Mouse (Mus musculus): ENCODE measurements around the gene Nanos3.

The Nanos3 gene

GRCm38 (mm10) chr8:84180530-84181190 is 4.4 kb downstream of the Nanos3 start:
- no peak for DNase-seq

GRCm38 (mm10) chr8:84179946-84180345 is 5.1 kb downstream of the Nanos3 start:
- no peak for DNase-seq

- no peak for DNase-seq
Measured at GRCm38 (mm10) chr8:84178592-84178991, 6.4 kb downstream of the Nanos3 start.

- no peak for DNase-seq
Measured at GRCm38 (mm10) chr8:84177405-84177804, 7.6 kb downstream of the Nanos3 start.

- no peak for DNase-seq
Measured at GRCm38 (mm10) chr8:84176560-84176959, 8.5 kb downstream of the Nanos3 start.

GRCm38 (mm10) chr8:84173861-84174260 is 11.2 kb downstream of the Nanos3 start:
- peak; percentile 36 for DNase-seq

GRCm38 (mm10) chr8:84170096-84170495 is 14.9 kb downstream of the Nanos3 start:
- no peak for DNase-seq

- no peak for DNase-seq
Measured at GRCm38 (mm10) chr8:84167696-84168095, 17.3 kb downstream of the Nanos3 start.

GRCm38 (mm10) chr8:84157620-84158019 is 27.4 kb downstream of the Nanos3 start:
- DNase-seq, result no peak

GRCm38 (mm10) chr8:84149181-84149580 is 35.8 kb downstream of the Nanos3 start:
- DNase-seq, result peak; percentile 56

- peak; percentile 32 for DNase-seq
Measured at GRCm38 (mm10) chr8:84148531-84148850, 36.5 kb downstream of the Nanos3 start.

GRCm38 (mm10) chr8:84147769-84148530 is 37.1 kb downstream of the Nanos3 start, which contains the start of the genes Cc2d1a and 4930432K21Rik:
Gene Cc2d1a, minus strand, starts transcription at chr8:84147936.
Gene 4930432K21Rik, plus strand, starts transcription at chr8:84148025.
- DNase-seq, result peak; percentile 97

- peak; percentile 57 for DNase-seq
Measured at GRCm38 (mm10) chr8:84147324-84147766, 37.7 kb downstream of the Nanos3 start.

GRCm38 (mm10) chr8:84144636-84145245 is 40.3 kb downstream of the Nanos3 start:
- DNase-seq, result no peak

- DNase-seq, result no peak
Measured at GRCm38 (mm10) chr8:84140838-84141237, 44.2 kb downstream of the Nanos3 start.

GRCm38 (mm10) chr8:84137848-84138247 is 47.2 kb downstream of the Nanos3 start:
- no peak for DNase-seq

- no peak for DNase-seq
Measured at GRCm38 (mm10) chr8:84132225-84132624, 52.8 kb downstream of the Nanos3 start.

- peak; percentile 56 for DNase-seq
Measured at GRCm38 (mm10) chr8:84130806-84131205, 54.2 kb downstream of the Nanos3 start.

- no peak for DNase-seq
Measured at GRCm38 (mm10) chr8:84128277-84128676, 56.7 kb downstream of the Nanos3 start.

GRCm38 (mm10) chr8:84127202-84127901 is 57.7 kb downstream of the Nanos3 start:
- no peak for DNase-seq

GRCm38 (mm10) chr8:84126742-84127141 is 58.3 kb downstream of the Nanos3 start:
- no peak for DNase-seq

GRCm38 (mm10) chr8:84125656-84126055 is 59.4 kb downstream of the Nanos3 start, which contains the start of gene Podnl1:
Gene Podnl1, plus strand, starts transcription at chr8:84125989.
- DNase-seq, result no peak
